Mouse (Mus musculus) small intestine, adult 10 weeks (tissue): ENCODE results near the gene Olfr976. TPM values are rescaled to one million over a fixed set of nuclear protein-coding genes. Genes with fewer than 3 reads are reported as not detected.

ENCODE experiments used
- polyA plus RNA-seq: library from polyadenylated mRNA; stranded (reverse); fragments of 350-450 nt; fragmentation: Illumina TruSeq; extraction: RNeasy Lipid Tissue Mini Kit (QIAGEN cat#74804); gene quantifications from one replicate; pipeline ENCODE4 v1.2.3, GENCODE M21; 2014; ENCODE audit warnings: low replicate concordance

Gene Olfr976
- polyA plus RNA-seq = not detected

DNA sequence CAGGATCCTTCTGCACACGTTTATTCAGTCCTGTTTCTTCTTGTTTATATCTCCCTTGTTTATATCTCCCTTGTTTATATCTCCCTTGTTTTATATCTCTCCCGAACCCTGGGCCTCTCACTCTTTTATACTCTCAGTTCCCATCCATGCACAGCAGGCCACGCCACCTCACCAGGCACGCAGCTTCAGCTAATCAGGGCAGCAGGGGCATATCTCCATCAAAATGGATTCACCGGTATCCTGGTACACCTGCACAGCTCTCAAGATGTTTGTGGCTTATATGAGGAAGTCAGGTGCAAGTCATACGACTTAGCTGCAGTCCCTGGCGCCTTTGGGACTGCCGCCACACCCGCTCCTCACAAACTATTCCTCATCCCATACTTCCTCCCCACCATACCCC lies at the start of gene Olfr976:
Gene Olfr976, minus strand, starts transcription at position 101 of the 400 bp plus-strand sequence.

DNA sequence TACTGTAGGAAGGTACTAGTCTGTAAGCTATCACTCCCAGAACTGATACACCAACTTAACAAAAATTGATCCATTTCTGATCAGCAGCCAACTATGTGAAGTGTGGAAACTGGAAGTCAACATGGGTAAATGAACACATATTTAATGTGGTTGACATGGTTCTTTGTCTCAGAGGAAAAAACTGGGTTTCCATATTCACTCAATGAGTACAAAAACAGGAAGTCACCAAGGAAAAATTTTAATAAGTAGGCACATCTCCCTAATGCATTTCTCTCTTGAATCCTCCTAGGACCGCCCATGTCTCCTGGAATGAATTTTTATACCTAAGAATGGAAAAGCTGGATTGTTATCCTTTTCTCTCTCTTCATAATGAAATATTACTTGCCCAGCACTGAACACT lies 48.5 kb upstream of the Olfr976 start, which contains the start of gene Olfr980:
Gene Olfr980, minus strand, starts transcription at position 101 of the 400 bp plus-strand sequence.

DNA sequence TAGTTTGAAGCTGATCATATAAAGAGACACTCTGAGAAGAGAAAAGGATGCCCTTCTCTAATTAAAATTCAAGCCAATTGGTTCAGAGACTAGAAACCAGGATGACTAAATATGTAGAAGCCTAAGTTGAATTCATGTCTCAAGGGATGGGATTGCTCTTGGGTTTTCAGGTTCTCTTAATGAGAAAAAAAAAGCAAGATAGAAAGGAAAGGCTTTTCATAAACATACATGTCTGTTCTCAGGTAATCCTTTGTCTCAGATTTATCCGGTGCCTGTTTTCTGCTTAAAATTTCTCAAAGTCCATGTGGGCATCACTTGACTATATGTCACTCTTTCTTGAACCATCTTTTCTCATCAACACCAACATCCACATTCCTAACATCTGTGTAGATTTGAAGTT lies 42.4 kb upstream of the Olfr976 start, which contains the start of gene Olfr979:
Gene Olfr979, minus strand, starts transcription at position 101 of the 400 bp plus-strand sequence.

DNA sequence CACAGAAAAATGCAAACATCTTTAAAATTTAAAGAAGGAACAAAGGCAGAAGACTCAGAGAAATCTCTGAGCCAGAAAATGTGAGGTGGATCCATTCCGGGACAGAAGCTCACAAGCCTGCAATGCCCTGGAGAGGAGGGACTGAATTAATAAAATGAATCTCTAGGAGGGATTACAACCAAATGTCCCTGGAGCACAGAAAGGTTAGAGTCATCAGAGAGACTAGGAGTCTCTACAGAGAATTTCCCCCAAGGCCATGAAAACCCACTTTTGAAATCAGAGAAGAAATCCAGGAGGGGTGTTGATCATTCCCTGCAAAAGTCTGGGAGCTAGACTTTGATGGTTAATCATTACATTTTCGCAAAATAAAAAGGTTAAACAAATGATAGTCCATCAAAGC lies 30.9 kb upstream of the Olfr976 start, which contains the start of gene Olfr978:
Gene Olfr978, plus strand, starts transcription at position 301 of the 400 bp plus-strand sequence.

DNA sequence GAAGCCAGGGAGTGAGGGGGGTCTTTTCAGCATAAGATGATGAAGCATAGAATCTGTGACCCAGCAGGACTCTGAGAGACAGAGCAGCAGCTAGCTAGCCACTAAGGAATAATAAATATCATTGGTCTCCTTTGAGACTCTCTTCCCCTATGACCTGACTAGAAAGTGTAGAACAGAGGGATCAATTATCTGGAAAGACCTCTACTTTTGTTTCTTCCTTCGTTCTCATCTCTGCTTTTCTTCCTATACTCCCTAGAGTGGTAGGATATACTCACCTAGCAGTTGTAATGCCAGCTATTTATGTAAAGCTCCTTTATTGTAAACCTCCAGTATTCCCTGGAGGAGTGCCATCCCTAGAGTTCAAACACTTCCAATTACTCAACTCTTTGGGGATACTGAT lies 9.0 kb downstream of the Olfr976 start, which contains the start of gene Olfr975:
Gene Olfr975, minus strand, starts transcription at position 101 of the 400 bp plus-strand sequence.

DNA sequence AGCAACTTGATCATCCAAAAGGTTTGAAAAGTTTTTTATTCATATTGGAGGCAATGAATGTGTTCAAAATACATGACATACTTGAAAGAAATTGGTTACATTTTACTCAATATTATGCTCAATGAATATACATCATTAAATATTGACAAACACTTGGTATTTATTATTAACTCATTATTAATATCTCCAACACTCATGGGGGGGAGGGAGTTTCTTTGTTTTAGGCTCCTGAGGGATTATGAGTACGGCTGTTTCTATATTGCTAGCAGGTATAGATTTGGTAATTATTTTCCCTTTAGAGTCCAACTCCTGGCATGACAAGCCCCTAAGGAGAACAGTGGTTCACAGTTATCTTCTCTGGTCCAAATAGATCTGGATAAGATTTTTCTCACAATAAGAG lies 23.7 kb downstream of the Olfr976 start, which contains the start of gene Olfr974:
Gene Olfr974, plus strand, starts transcription at position 301 of the 400 bp plus-strand sequence.

DNA sequence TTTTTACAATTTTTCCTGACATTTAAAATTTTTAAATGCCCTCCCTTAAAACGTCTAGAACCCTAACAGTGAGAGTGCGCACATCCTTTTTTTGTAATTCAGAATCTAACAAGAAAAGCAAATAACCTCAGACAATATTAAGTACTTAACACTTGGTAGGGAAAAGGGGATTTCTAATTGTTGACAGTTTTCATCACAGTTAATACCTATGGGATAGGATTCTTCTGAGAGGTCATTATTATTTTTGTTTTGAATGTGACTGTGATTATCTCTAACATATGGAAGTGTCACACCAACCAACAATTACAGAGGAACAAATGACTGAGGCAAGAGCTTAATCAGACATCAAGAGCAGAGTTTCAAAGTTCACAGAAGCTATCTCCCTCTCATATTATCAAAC lies 53.9 kb downstream of the Olfr976 start, which contains the start of gene Olfr229:
Gene Olfr229, plus strand, starts transcription at position 301 of the 400 bp plus-strand sequence.

Other genes with a start within 250 kb of the Olfr976 start
- not detected for gene Olfr965, start 249.8 kb downstream of the Olfr976 start, polyA plus RNA-seq
- not detected for gene Olfr150, start 230.2 kb downstream of the Olfr976 start, polyA plus RNA-seq
- not detected for gene Olfr967, start 214.9 kb downstream of the Olfr976 start, polyA plus RNA-seq
- not detected for gene Olfr968, start 177.9 kb downstream of the Olfr976 start, polyA plus RNA-seq
- not detected for gene Olfr969, start 170.2 kb downstream of the Olfr976 start, polyA plus RNA-seq
- not detected for gene Olfr970, start 152.3 kb downstream of the Olfr976 start, polyA plus RNA-seq
- not detected for gene Olfr971, start 124.3 kb downstream of the Olfr976 start, polyA plus RNA-seq
- gene Olfr972, start 94.7 kb downstream of the Olfr976 start, polyA plus RNA-seq = not detected
- gene Olfr229, start 53.8 kb downstream of the Olfr976 start, polyA plus RNA-seq = not detected
- gene Olfr974, start 23.6 kb downstream of the Olfr976 start, polyA plus RNA-seq = not detected
- not detected for gene Olfr975, start 9.1 kb downstream of the Olfr976 start, polyA plus RNA-seq
- gene Olfr978, start 31.0 kb upstream of the Olfr976 start, polyA plus RNA-seq = not detected
- not detected for gene Olfr979, start 42.3 kb upstream of the Olfr976 start, polyA plus RNA-seq
- not detected for gene Olfr980, start 48.4 kb upstream of the Olfr976 start, polyA plus RNA-seq
- not detected for gene Olfr981, start 60.3 kb upstream of the Olfr976 start, polyA plus RNA-seq
- gene Olfr982, start 112.7 kb upstream of the Olfr976 start, polyA plus RNA-seq = not detected
- gene Olfr983, start 132.5 kb upstream of the Olfr976 start, polyA plus RNA-seq = not detected
- gene Olfr984, start 153.1 kb upstream of the Olfr976 start, polyA plus RNA-seq = not detected
- gene Olfr985, start 169.1 kb upstream of the Olfr976 start, polyA plus RNA-seq = not detected
- gene Tmem225, start 187.0 kb upstream of the Olfr976 start, polyA plus RNA-seq = not detected
- not detected for gene Olfr986, start 219.8 kb upstream of the Olfr976 start, polyA plus RNA-seq
- gene Zfp202, start 231.2 kb upstream of the Olfr976 start, polyA plus RNA-seq = 1.4 TPM